Mouse (Mus musculus) cerebellum, adult 11 months (tissue): Measurements from ENCODE around the gene Atxn2.
"Not testable (repeated sequence)": the region's sequence is repeated elsewhere in the genome, so short reads cannot be mapped to it uniquely, and the experiment has no call there.

Experiments
- DNase-seq: peaks from one replicate; pipeline ENCODE4 v3.0.0; 2022

Gene Atxn2

DNA sequence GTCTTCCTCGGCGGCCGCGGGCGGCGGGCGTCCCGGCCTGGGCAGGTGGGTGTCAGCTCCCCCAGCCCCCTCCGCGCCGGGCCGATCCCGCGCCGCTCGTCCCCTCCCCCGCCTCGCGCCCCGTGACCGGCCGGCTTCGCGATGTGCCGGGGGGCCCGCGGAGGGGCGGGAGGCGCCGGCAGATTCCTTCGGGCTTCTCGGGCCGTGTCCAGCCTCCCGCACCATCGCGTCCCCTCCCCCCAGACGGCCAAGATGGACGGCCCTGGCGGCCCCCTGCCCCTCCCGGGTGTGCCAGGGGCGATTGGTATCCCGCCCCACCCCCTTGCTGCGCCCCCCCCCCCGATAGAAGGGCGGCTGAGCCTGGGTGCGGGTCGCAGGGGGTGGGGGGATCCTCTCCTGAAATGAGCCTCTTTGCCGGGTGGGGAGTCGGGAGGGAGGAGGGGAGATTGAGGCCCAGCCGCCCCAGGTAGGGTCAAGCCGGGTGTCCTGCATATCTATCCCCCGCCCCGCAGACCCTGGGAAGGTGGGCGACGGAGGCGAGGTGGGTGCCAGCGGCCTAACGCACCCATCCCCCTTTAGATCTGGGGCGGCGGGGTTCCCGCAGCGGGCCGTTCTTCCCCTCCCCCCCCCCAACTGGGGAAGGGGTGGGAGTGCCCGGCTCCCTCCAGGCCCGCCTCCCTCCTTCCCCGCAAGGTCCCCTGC, 1.2 kb downstream of the Atxn2 start:
- peak; percentile 48 for DNase-seq

DNA sequence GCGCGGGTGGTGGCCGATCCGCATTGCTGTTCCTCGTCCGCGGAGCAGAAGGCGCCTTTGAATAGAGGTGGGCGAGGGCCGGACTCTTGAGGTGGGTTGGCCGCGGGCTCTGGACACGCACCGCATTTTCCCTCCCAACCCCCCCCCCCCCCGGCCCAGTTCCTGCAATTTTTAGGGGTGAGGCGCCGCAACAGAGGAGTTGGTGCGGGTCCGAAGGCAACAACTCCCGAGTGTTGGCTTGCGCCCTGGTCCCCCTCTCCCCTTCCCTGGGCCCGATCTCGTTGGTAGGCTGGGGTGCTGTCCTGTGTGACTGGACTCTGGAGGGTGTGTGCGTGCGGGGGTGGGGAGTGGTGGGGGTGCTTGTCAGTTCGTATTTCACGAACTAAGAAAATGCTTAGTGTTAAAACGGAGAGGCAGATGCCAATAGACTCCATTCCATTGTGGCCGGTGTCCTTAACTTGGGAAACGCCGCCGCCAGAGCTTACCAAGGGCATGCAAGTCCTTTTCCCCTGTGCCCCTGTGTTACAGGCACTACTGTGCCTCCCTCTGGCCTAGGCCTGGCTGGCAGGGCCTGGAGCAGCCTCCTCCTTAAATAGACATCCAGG, 1.9 kb downstream of the Atxn2 start:
- DNase-seq = peak; percentile 33

DNA sequence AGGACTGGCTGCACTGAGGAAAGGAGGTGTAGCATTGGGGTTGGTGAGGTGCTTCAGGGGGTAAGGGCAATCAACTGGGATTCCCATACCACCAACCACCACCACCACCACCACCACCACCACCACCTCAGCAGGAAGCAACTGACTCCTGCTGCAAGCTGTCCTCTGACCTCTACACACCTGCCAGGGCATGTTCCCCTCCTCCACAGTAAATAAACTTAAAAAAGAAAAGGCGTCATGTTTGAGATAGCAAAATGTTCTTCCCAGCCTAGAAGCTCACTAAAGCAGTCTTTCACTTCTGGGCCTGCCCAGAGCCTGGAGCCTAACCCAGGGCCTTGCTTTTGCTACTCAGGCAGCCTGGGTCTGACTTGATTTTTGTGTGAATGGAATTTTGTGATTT, 3.2 kb downstream of the Atxn2 start:
- no peak for DNase-seq

DNA sequence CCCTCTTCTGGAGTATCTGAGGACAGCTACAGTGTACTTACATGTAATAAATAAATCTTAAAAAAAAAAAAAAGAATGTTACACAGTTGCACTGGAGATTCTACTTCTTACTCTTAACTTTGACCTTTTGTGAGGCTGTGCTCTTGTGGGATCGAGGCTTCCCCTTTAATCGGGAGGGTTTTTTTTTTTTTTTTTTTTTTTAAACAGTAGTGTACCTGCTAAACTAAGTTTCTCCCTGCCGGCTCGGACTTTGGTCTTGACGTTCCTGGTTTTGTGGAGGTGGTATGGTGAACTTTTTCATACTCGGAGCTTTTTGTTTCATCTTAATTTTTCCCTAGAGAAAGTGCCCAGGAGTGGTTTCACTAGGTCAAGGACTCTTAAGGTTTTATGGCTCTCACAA, 3.8 kb downstream of the Atxn2 start:
- no peak for DNase-seq

DNA sequence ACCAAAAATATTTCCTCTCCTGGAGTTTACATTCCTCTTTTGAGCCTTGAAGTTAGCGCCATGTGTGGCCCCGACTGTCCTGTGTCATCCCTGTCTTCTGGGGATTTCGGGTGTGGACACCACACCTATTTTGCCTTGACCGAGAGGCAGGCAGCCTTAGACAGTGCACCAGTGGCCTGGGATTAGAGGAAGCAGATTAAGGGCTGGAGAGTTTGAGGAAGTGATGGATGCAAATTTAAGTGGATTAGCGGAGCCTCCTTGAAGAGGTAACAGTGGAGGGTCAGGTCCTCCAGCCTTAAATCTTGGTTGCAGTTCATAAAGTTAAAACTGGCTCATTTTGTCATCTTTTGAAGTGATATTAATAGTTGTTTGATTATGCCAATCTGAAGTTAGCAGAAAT, 7.3 kb downstream of the Atxn2 start:
- DNase-seq = no peak

DNA sequence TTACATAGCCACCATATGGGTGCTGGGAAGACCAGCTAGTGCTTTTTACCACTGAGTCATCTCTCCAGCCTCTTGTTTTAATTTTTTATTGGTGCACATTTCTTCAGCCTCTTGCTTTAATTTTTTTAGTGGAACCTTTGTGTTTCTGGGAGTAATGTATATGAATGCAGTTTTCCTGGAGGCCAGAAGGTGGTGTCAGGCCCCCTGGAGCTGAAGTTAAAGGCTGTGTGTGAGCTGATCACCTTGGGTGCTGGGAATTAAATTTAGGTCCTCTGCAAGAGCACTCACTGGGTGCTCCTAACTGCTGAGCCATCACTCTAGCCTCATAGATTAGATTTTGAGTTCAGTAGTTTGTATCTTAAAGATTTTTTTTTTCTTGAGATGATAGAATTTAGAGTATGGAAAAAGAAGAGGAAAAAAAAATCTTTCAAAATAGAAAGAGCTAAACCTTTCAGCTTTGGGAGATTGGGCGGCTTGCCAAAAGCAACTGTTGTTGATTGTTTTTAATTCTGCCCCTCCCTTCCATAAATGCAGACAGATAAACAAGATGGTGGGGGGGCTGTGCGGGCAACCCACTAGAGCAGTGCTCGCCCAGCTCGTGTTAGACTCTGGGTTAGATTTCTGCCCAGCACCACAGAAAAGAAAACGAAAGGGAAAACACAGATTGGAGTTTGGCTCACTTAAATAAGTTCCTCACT, 9.9 kb downstream of the Atxn2 start:
- no peak for DNase-seq

DNA sequence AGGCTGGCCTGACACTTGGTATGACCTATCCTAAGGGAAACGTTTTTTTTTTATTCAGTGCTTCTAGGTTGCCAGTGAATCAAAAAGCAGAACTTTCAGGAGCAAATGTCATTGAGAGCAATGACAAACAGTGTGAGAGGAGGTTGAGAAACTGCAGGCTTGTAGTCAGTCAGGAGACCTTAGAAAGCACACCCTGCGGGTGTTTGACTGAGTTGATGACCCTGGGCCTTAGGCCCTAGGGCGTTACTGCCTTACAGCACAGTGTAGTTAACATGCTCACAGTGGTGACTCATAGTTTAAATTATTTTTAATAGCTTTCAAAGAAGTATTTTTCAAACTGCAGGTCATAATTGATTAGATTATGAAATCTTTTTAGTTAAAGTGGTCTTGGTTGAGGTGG, 10.7 kb downstream of the Atxn2 start:
- DNase-seq = no peak

DNA sequence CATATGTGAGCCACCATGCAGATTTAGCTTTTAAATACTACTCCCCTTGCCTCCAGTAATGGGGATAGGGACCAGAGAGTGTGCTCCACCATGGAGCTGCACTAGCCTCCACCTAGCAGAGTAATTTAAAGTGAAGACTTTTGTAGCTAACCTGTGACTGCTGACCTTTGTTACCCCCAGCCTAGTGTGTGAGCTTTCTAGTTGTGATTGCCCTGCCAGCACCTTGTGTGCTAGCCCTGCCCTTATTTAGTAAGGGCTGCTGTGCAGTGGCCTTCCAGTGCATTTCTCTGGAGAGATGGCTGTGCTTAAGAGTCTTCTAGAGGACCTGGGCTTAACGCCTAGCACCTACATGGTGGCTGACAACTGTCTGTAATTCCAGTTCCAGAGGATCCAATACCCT, 13.5 kb downstream of the Atxn2 start:
- DNase-seq = no peak

DNA sequence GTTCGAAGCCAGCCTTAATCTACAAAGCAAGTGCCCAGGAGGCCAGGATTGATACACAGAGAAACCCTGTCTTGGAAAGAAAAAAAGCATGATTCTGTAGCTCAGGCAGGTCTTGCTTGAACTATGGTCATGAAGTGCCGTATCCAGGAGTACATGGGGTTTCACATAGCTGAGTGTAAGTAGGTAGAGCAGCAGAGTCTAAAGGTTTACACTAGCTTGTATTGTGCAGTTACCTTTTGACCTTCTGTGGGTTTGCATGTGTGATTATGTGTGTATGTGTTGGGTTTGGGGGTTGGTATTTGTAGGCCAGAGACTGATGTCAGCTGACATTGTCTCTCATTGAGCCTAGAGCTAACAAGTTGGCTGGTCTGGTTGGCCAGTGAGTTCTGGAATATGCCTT, 18.9 kb downstream of the Atxn2 start:
- no peak for DNase-seq

DNA sequence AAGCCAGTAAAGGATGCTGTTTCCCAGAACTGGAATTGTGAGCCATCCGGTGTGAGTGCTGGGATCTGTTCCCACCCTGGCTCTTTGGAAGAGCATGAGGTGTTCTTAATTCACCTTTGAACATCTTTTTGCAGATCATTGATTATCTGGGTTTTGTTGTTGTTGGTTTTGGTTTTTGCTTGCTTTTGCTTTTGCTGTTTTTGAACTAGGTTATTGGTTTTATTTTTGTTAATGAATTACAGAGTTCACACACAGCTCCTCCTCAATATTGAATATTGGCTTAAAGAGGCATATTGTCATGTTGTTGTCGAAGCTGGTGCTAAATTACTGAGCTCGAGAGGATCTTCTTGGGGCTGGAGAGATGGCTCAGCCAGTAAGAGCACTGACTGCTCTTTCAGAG, 25.5 kb downstream of the Atxn2 start:
- DNase-seq = no peak

DNA sequence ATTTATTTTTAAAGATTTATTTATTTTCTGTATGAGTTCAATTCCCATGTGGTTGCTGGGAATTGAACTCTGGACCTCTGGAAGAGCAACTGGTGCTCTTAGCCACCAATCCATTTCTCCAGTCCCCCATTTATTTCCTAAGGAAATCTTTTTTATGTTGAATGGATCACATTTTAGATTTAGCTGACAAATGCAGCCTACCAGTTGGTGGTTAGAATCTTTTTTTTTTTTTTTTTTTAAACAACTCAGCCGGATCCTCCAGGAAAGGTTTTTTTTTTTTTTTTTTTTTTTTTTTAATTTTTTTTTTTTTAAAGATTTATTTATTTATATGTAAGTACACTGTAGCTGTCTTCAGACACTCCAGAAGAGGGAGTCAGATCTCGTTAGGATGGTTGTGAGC, 27.0 kb downstream of the Atxn2 start:
- not testable (repeated sequence) for DNase-seq

DNA sequence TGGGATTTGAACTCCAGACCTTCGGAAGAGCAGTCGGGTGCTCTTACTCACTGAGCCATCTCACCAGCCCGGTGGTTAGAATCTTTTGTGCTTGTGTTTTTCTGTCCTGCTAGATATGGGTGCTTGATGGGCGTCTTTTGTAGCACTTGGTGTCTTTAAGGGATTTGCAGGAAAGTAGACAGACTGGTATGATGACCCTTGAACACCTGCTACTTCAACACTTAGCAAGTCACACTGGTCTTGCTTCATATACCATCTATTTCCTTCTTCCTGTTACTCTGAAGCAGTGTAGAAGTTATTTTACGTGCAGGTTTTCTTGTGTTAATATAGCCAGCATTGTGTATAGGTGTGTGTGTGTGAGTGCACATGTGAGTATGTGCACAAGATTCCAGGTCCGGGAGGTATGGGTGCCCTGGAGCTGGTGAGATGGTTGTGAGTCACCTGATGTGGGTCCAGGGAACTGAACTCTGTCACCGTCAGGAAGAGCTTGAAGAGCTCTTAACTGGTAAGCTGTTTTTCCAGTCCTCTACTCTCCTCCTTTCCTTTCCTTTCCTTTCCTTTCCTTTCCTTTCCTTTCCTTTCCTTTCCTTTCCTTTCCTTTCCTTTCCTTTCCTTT, 27.5 kb downstream of the Atxn2 start:
- no peak for DNase-seq

DNA sequence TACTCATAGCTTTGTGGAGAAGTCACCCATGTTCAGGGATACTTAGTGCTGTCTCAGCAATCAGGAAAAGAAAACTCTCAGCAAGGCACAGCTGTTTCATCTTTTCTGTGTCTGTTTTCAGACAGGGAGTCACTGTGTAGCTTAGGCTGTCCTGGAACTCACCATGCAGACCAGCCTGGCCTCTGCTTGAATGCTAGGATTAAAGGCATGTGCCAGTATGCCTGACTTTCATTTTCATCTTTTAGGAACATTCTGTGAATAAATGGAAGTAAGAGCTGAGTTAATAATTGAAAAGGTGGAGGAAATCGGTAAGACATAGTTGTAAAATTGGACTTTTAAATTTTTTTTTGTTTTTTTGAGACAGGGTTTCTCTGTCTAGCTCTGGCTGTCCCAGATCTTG, 29.4 kb downstream of the Atxn2 start:
- no peak for DNase-seq

DNA sequence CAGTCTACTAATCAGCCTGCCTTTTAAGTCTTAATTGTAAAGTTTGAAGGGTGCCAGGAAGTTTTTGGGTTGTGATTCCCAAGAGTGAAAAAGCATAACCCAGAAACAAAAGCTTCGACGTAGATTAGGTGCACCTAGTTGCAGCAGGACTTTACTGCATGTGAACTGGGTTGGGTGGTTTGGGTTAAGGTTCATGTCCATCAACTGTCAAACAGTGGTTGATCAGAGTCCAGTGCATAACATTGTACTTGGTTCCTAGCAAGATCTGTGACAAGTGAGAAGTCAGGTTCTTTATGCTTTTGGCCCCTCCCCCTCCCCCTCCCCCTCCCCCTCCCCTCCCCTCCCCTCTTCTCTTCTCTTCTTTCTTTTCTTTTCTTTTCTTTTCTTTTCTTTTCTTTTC, 31.8 kb downstream of the Atxn2 start:
- DNase-seq = no peak

DNA sequence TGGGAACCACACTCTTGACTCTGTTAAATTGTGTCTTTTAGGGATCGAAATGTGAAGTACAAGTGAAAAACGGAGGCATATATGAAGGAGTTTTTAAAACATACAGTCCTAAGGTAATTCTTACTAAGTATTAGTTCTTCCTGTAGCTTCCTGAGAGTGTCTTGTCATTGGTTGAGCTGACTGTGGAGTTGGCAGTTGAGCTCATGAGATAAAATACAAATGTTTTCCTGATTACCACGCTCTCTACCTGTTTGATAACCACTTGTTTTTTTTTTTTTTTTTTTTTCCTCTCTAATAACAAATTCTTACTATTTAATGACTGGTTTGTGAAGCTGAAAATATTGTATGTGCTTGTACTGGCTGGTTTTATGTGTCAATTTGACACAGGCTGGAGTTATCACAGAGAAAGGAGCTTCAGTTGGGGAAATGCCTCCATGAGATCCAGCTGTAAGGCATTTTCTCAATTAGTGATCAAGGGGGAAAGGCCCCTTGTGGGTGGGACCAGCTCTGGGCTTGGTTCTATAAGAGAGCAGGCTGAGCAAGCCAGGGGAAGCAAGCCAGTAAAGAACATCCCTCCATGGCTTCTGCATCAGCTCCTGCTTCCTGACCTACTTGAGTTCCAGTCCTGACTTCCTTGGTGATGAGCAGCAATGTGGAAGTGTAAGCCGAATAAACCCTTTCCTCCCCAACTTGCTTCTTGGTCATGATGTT, 36.9 kb downstream of the Atxn2 start:
- DNase-seq = not testable (repeated sequence)

DNA sequence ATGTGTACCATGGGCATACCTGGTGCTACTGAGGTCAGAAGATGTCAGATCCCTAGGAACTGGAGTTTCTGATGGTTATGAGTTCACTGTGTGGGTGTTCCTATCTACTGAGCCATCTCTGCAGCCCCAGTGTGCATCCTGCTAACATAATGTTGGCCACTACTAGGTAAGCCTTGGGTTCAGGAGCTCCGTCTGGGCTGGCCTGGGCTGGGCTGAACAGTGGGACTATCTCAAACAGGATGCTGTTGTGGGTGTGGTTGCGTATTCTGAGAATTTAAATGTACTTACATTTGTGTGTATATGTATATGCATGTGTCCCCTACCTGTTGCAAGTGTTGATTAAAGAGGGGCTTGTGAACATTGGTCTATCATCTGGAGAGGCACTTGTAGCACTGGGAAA, 38.5 kb downstream of the Atxn2 start:
- no peak for DNase-seq

DNA sequence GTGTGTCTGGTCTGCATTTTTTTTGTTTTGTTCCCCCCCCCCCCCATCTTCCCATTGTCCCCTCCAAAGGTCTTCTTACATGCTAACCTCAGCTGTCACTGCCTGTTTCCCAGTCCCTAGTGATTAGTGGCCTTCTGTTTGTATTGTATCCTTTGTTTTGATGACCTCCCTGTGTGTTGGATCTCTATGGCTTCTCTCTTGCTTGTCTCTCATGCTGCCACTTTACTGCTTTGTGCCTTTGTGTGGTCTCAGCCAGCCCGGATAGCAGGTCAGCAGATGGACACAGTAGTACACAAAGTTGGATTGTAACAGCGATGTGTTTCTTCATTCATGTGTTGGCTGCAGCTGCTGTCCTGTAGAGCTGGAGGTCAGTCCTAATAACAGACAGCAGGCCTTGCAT, 46.8 kb downstream of the Atxn2 start:
- no peak for DNase-seq

DNA sequence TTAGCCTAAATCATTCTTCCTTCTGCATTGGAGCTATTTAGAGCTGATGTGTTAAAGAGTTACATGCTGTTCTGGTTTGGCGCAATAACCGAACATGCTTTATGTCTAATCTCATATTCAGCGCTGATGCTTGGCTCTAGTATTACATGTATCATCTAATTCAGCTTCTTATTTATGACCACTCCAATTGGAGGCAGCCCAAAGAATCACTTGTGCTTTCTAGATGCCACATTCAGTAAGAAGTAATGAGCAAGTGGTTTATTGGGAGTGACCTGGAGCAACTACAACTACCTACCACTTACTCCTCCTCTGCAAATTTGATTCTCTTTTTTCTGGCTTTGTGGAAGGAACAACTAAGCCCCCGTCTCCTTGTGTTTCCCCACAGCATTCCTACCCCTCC, 47.2 kb downstream of the Atxn2 start:
- no peak for DNase-seq

DNA sequence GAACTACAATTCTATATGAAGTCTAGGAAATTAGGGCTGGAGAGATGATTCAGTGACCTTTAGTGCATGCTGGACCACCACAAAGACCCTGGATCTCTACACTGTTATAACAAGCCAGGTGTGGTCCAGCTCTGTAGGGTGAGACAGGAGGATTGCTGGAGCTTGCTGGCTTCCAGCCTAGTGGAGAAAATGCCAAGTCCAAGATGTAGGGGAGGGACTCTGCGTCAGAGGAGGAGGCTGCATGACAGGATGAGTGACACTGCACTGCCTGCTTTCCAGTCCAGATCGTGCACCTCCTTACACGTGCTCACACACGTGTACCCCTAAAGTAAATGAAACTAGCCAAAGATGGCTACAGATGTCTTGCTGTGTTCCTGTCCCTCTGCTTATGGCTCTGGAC, 48.8 kb downstream of the Atxn2 start:
- DNase-seq = no peak

DNA sequence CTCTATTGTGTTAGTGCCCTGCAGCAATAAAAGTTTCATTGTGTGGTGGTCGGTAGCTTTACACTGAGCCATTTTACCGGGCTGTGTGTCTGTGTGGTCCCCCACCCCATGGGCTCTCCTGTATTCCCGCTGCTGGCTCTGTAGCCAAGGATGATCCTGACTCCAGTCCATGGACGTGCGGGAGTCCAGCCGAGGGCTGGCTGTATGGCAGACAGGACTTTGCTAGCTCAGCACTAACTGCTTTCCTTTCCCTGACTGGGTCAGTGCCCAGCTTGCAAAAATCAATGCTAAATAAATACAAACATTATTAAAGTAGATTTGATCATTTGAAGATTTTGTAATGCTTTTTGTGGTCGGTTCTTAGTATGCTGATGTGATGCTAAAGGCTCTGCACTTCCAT, 50.3 kb downstream of the Atxn2 start:
- no peak for DNase-seq

DNA sequence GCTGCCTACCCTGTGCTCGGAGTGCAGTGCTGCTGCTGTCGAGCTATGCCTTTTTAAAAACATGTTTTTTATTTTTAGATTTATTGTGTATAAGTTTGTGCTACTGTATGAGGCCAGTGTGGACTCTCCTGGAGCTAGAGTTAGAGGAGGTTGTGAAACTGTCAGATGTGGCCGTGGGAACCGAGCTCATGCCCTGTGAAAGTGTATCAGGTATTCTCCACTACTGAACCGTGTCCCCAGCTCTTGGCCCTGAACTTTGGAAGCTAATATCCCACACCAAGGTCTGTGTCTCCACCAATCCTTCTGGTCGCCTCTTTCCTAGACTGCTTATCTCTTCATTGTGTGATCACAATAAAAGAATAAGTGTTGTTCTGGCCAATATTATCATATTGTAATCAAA, 51.8 kb downstream of the Atxn2 start:
- DNase-seq = no peak

DNA sequence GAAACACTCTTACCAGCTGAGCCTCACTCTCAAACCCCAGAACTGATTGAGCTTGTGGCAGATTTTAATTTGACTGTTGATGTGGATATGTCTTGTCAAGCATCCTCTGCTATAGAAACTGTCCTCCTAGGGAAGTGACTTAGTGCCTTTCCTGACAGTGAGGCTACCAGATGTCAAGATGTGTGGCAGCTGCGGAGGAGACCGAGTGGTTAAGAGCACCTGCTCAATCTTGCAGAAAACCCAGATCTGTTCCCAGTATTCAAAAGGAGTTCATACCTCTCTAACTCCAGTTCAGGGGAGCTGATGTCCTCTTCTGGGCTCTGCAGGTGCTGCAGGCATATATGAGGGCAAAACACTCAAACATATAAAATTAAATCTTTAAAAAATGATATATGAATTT, 53.9 kb downstream of the Atxn2 start:
- no peak for DNase-seq

DNA sequence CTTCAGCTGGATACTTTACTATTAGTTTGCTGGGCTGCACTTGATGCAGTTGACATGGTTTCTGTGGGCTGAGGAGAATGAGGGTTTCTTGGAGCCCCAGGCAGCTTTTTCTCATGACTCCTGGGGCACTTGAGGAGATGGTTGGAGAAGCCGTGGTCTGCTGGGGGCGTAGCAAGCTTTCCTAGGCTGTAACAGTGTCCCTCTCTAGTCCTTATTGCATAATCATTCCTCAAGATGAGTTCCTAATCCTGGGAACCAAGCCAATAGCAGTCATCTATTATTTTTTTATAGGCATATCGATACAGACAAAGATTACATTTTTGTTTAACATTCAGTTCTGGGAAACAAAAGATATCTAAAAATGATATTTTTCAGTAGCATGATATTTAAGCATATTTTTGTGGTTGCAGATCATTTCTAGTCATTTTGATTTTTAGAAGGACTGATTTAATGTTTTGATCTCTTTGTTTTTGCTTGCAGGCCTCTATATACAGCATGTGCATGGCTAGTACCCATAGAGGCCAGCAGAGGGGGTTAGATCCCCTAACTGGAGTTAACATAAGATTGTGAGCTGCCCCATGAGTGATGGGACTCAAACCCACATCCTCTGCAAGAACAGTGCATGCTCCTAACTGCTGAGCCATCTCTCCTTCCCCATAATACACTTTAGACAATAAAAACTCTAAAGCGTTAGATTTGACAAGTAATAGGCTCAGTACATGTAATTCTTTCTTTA, 55.1 kb downstream of the Atxn2 start:
- no peak for DNase-seq
